In genomic region chr15:89429352-89430221, GRCm38 (mm10) we compare ENCODE assay signal across 7 mouse cellular contexts. TPM values are rescaled to one million over a fixed set of nuclear protein-coding genes. Genes with fewer than 3 reads are reported as not detected.
DNase-seq lines count a peak whose midpoint lies in the region; ATAC-seq and TF ChIP-seq lines count a peak whose summit lies in the region.

C730034F03Rik (plus strand) TSS chr15:89429589.
Gm44502 (minus strand) TSS chr15:89429696.
Chkb (minus strand) TSS chr15:89429908.

- peak within 1 kb of the TSS; percentile 93 for H3K27ac ChIP-seq in embryonic facial prominence, embryonic 10.5 days (replicated peaks)
- H3K27ac ChIP-seq in intestine, postnatal 0 days (ENCODE audit: low read depth, low read length): peak within 1 kb of the TSS; percentile 99
- peak within 1 kb of the TSS; percentile 94 for H3K27ac ChIP-seq in midbrain, embryonic 12.5 days (replicated peaks)
- peak within 1 kb of the TSS; percentile 94 for H3K27ac ChIP-seq in small intestine, adult 2 months (ENCODE audit: insufficient read depth, low read depth, low read length)

- peak; percentile 75 for TF ChIP-seq POLR2A in small intestine, adult 2 months (IDR thresholded peaks at IDR 0.05; ENCODE audit: low read depth, low read length)

- intact Hi-C loops in left cerebral cortex, postnatal 4 days (cut with DNase I): no loop called here

- peak; percentile 93 for ATAC-seq in intestine, postnatal 0 days
- peak; percentile 95 for ATAC-seq in midbrain, embryonic 12.5 days (ENCODE audit: low FRiP score, low read depth)

- H3K4me1 ChIP-seq in embryonic facial prominence, embryonic 10.5 days: peaks cover 35% of the 10 kb centered on the region
- peaks cover 8% of the 10 kb centered on the region; the same call in 1 of the 2 replicates for H3K4me1 ChIP-seq in intestine, postnatal 0 days (replicated peaks; ENCODE audit: control insufficient read depth, insufficient read depth, low read length)
- peaks cover 9% of the 10 kb centered on the region for H3K4me1 ChIP-seq in midbrain, embryonic 12.5 days
- H3K4me1 ChIP-seq in small intestine, adult 2 months (ENCODE audit: control insufficient read depth, insufficient read depth, insufficient read length, low read length): peaks cover 11% of the 10 kb centered on the region; the same call in 1 of the 2 replicates

- no peak for TF ChIP-seq CTCF in intestine, postnatal 0 days (IDR thresholded peaks at IDR 0.05; ENCODE audit: low read depth)
- no peak for TF ChIP-seq CTCF in small intestine, adult 2 months (IDR thresholded peaks at IDR 0.05; ENCODE audit: extremely low read depth, insufficient read length, insufficient replicate concordance, low read depth, low read length)

- peak within 1 kb of the TSS; percentile 83 for H3K9ac ChIP-seq in intestine, postnatal 0 days (ENCODE audit: low read depth, low read length)
- peak within 1 kb of the TSS; percentile 80 for H3K9ac ChIP-seq in midbrain, embryonic 12.5 days (replicated peaks)

- peak within 1 kb of the TSS; percentile 94 for H3K4me2 ChIP-seq in intestine, postnatal 0 days (replicated peaks; ENCODE audit: low read depth)
- peak within 1 kb of the TSS; percentile 79 for H3K4me2 ChIP-seq in midbrain, embryonic 12.5 days (replicated peaks)

- H3K27me3 ChIP-seq in embryonic facial prominence, embryonic 10.5 days (replicated peaks; ENCODE audit: low read depth, poor library complexity, severe bottlenecking): no peaks in the 10 kb centered on the region
- H3K27me3 ChIP-seq in intestine, postnatal 0 days (replicated peaks; ENCODE audit: control insufficient read depth, insufficient read depth, low read length): no peaks in the 10 kb centered on the region
- 0 out of 2 replicates have a peak, but pooled peaks cover 10% of the 10 kb centered on the region for H3K27me3 ChIP-seq in midbrain, embryonic 12.5 days
- H3K27me3 ChIP-seq in small intestine, adult 2 months (ENCODE audit: control insufficient read depth, insufficient read depth, low read length): no peaks in the 10 kb centered on the region

- peak; percentile 95 for DNase-seq in adrenal gland, postnatal 10 days
- peak; percentile 94 for DNase-seq in embryonic facial prominence, embryonic 10.5 days (ENCODE audit: low spot score)
- peak; percentile 76 for DNase-seq in gonadal fat pad, adult 2 months (ENCODE audit: low read depth)
- peak; percentile 94 for DNase-seq in left cerebral cortex, postnatal 4 days

- peaks cover 25% of the 10 kb centered on the region for H3K36me3 ChIP-seq in embryonic facial prominence, embryonic 10.5 days (replicated peaks)
- H3K36me3 ChIP-seq in intestine, postnatal 0 days (ENCODE audit: control insufficient read depth, insufficient read depth): peaks cover 22% of the 10 kb centered on the region
- H3K36me3 ChIP-seq in midbrain, embryonic 12.5 days: peaks cover 27% of the 10 kb centered on the region
- H3K36me3 ChIP-seq in small intestine, adult 2 months (ENCODE audit: control insufficient read depth, insufficient read depth, low read length): peaks cover 30% of the 10 kb centered on the region

- H3K9me3 ChIP-seq in embryonic facial prominence, embryonic 10.5 days: no peaks in the 10 kb centered on the region
- no peaks in the 10 kb centered on the region for H3K9me3 ChIP-seq in intestine, postnatal 0 days (ENCODE audit: control insufficient read depth)
- H3K9me3 ChIP-seq in midbrain, embryonic 12.5 days: no peaks in the 10 kb centered on the region

- under 1% methylated on average over 70 of the region's 70 CpGs for WGBS in embryonic facial prominence, embryonic 10.5 days
- WGBS in intestine, postnatal 0 days: under 1% methylated on average over 70 of the region's 70 CpGs
- WGBS in midbrain, embryonic 12.5 days: under 1% methylated on average over 70 of the region's 70 CpGs
- under 1% methylated on average over 70 of the region's 70 CpGs for WGBS in small intestine, adult 2 months

- peak within 1 kb of the TSS; percentile 77 for H3K4me3 ChIP-seq in embryonic facial prominence, embryonic 10.5 days
- H3K4me3 ChIP-seq in intestine, postnatal 0 days (ENCODE audit: low read depth, low read length): peak within 1 kb of the TSS; percentile 82
- H3K4me3 ChIP-seq in midbrain, embryonic 12.5 days: peak within 1 kb of the TSS; percentile 67
- peak within 1 kb of the TSS; percentile 72 for H3K4me3 ChIP-seq in small intestine, adult 2 months (ENCODE audit: low read depth, low read length)

RNA-seq across cellular contexts. Expression of gene C730034F03Rik, which starts in this region (rescaled TPM):
- 1 to 10 TPM; 2.5 to 3.5 TPM for total RNA-seq in adrenal gland, postnatal 10 days (2021)
- 4.2 and 4.4 TPM in 2 replicates for polyA plus RNA-seq in embryonic facial prominence, embryonic 10.5 days (2016; fragmentation: Nextera tagmentation; extraction: Ambion mirVana)
- 1.3 and 1.5 TPM in 2 replicates for polyA plus RNA-seq in gonadal fat pad, adult 2 months (2012; rRNA removed)
- polyA plus RNA-seq in intestine, postnatal 0 days (2015; fragmentation: Nextera tagmentation; extraction: Ambion mirVana): 1.1 and 1.3 TPM in 2 replicates
- 1 to 10 TPM; 1.8 to 3.2 TPM for total RNA-seq in left cerebral cortex, postnatal 4 days (2021)
- polyA plus RNA-seq in midbrain, embryonic 12.5 days (2016; fragmentation: Nextera tagmentation; extraction: Ambion mirVana): 5.7 and 7.0 TPM in 2 replicates
- 0.17 and 0.76 TPM in 2 replicates for polyA plus RNA-seq in small intestine, adult 2 months (2012; rRNA removed)

RNA-seq across cellular contexts. Expression of gene Gm44502, which starts in this region (rescaled TPM):
- 1 to 10 TPM; 5.6 to 9.2 TPM for total RNA-seq in adrenal gland, postnatal 10 days (2021)
- not detected in 2 replicates for polyA plus RNA-seq in embryonic facial prominence, embryonic 10.5 days (2016; fragmentation: Nextera tagmentation; extraction: Ambion mirVana)
- polyA plus RNA-seq in gonadal fat pad, adult 2 months (2012; rRNA removed): 0.32 and 0.33 TPM in 2 replicates
- polyA plus RNA-seq in intestine, postnatal 0 days (2015; fragmentation: Nextera tagmentation; extraction: Ambion mirVana): not detected in 2 replicates
- total RNA-seq in left cerebral cortex, postnatal 4 days (2021): 1 to 10 TPM in 1 of 2 experiments, under 1 TPM in 1; 0.40 to 1.3 TPM
- not detected in 2 replicates for polyA plus RNA-seq in midbrain, embryonic 12.5 days (2016; fragmentation: Nextera tagmentation; extraction: Ambion mirVana)
- polyA plus RNA-seq in small intestine, adult 2 months (2012; rRNA removed): 3.0 and 5.0 TPM in 2 replicates

RNA-seq across cellular contexts. Expression of gene Chkb, which starts in this region (rescaled TPM):
- 100 to 1,000 TPM; 106 to 128 TPM for total RNA-seq in adrenal gland, postnatal 10 days (2021)
- polyA plus RNA-seq in embryonic facial prominence, embryonic 10.5 days (2016; fragmentation: Nextera tagmentation; extraction: Ambion mirVana): 42.5 and 43.5 TPM in 2 replicates
- polyA plus RNA-seq in gonadal fat pad, adult 2 months (2012; rRNA removed): 47.6 and 51.2 TPM in 2 replicates
- polyA plus RNA-seq in intestine, postnatal 0 days (2015; fragmentation: Nextera tagmentation; extraction: Ambion mirVana): 85.8 and 92.3 TPM in 2 replicates
- 10 to 100 TPM; 75.8 TPM for total RNA-seq in left cerebral cortex, postnatal 4 days (2021)
- 67.5 and 68.0 TPM in 2 replicates for polyA plus RNA-seq in midbrain, embryonic 12.5 days (2016; fragmentation: Nextera tagmentation; extraction: Ambion mirVana)
- 45.6 and 104 TPM in 2 replicates for polyA plus RNA-seq in small intestine, adult 2 months (2012; rRNA removed)

Comparison
In these comparisons a context has a peak if more than half of its experiments do, and no peak if none do; other contexts are left out.
1. Peak in every context shown above with its lines: DNase-seq, ATAC-seq, H3K4me3 ChIP-seq and H3K27ac ChIP-seq.